Mouse (Mus musculus) fat pad, adult 2 months (tissue): ENCODE measurements at regions not wholly inside any gene's neighbourhood (a gene's known extent, or its start where the extent isn't known, plus 50 kb on each side); places are given as distances from the start of the nearest gene placed in this dataset.

Experiments used
- DNase-seq: peaks from one replicate; pipeline ENCODE4 v3.0.0-alpha.2; 2011; ENCODE audit warnings: low read depth, low spot score; ENCODE audit errors: extremely low read depth

- no peak for DNase-seq
These were observed 55.5 kb downstream of the E030025P04Rik start for GRCm38 (mm10) chr11:109088488-109089252.

- DNase-seq, result no peak
These were observed 62.2 kb downstream of the E030025P04Rik start for GRCm38 (mm10) chr11:109081957-109082356.

GRCm38 (mm10) chr11:109081454-109081853 lies 62.7 kb downstream of the E030025P04Rik start:
- DNase-seq, result no peak

GRCm38 (mm10) chr11:109080847-109081415 lies 63.2 kb downstream of the E030025P04Rik start:
- no peak for DNase-seq

GRCm38 (mm10) chr11:109079466-109079865 lies 64.7 kb downstream of the E030025P04Rik start:
- DNase-seq, result no peak

GRCm38 (mm10) chr11:109076587-109077417 lies 67.4 kb downstream of the E030025P04Rik start:
- no peak for DNase-seq

GRCm38 (mm10) chr11:109071340-109071739 lies 72.8 kb downstream of the E030025P04Rik start:
- no peak for DNase-seq

GRCm38 (mm10) chr11:109070412-109070811 lies 73.8 kb downstream of the E030025P04Rik start:
- no peak for DNase-seq

- DNase-seq, result no peak
These were observed 74.9 kb downstream of the E030025P04Rik start for GRCm38 (mm10) chr11:109069326-109069709.

- DNase-seq, result no peak
These were observed 75.5 kb downstream of the E030025P04Rik start for GRCm38 (mm10) chr11:109068371-109069325.

- no peak for DNase-seq
These were observed 76.4 kb downstream of the E030025P04Rik start for GRCm38 (mm10) chr11:109067733-109068132.

- DNase-seq, result no peak
These were observed 82.2 kb downstream of the E030025P04Rik start for GRCm38 (mm10) chr11:109061971-109062370.

GRCm38 (mm10) chr11:109060527-109060908 lies 83.7 kb downstream of the E030025P04Rik start:
- no peak for DNase-seq

GRCm38 (mm10) chr11:109059863-109060526 lies 84.2 kb downstream of the E030025P04Rik start:
- DNase-seq, result no peak

- no peak for DNase-seq
These were observed 86.1 kb downstream of the E030025P04Rik start for GRCm38 (mm10) chr11:109058021-109058420.

- no peak for DNase-seq
These were observed 95.7 kb downstream of the E030025P04Rik start for GRCm38 (mm10) chr11:109048257-109049101.

GRCm38 (mm10) chr11:109047483-109048110 lies 96.6 kb downstream of the E030025P04Rik start:
- DNase-seq, result no peak

- DNase-seq, result no peak
These were observed 97.7 kb downstream of the E030025P04Rik start for GRCm38 (mm10) chr11:109046446-109046845.

GRCm38 (mm10) chr11:109040519-109040916 lies 103.7 kb downstream of the E030025P04Rik start:
- no peak for DNase-seq
